In genomic region chr10:67979401-67980157, GRCm38 (mm10) we compare ENCODE assay signal across 8 mouse cellular contexts. TPM values are rescaled to one million over a fixed set of nuclear protein-coding genes. Genes with fewer than 3 reads are reported as not detected.
DNase-seq lines count a peak whose midpoint lies in the region; ATAC-seq and TF ChIP-seq lines count a peak whose summit lies in the region.

Rtkn2 (plus strand) TSS chr10:67979570.

- TF ChIP-seq CTCF in MEL (IDR thresholded peaks at IDR 0.05 in 2 of 3, conservative IDR thresholded peaks at IDR 0.05 in 1 of 3; ENCODE audit: control insufficient read depth in 1 of 3, insufficient read depth in 1 of 3, low read depth in 2 of 3, low read length in 3 of 3, poor library complexity in 1 of 3, severe bottlenecking in 1 of 3), result no peak
- TF ChIP-seq CTCF in lung, adult 2 months (IDR thresholded peaks at IDR 0.05; ENCODE audit: insufficient read depth, low read length), result no peak

- peaks cover 2 to 3% of the 10 kb centered on the region in 2 experiments; a peak in 1 of 4 replicates for H3K4me1 ChIP-seq in MEL (ENCODE audit: control insufficient read depth in 1 of 2, insufficient read depth in 2 of 2, low read length in 2 of 2)
- peaks cover 12% of the 10 kb centered on the region for H3K4me1 ChIP-seq in forebrain, embryonic 15.5 days
- no peaks in the 10 kb centered on the region for H3K4me1 ChIP-seq in lung, adult 2 months (ENCODE audit: control insufficient read depth, insufficient read depth, low read length)
- peaks cover 7% of the 10 kb centered on the region for H3K4me1 ChIP-seq in neural tube, embryonic 15.5 days

- peak; percentile 87 for DNase-seq in MEL (ENCODE audit: low read depth, low spot score)
- peak; percentile 67 for DNase-seq in cerebellum, adult 11-12 months
- DNase-seq in heart, postnatal 25 days (ENCODE audit: low spot score), result peak; percentile 69
- DNase-seq in layer of hippocampus, adult 18-20 months (ENCODE audit: low spot score in 2 of 2), result peak; percentile 79 to 83
- DNase-seq in lung, adult 2 months, result peak; percentile 86
- DNase-seq in testis, postnatal 10 days (ENCODE audit: low spot score), result peak; percentile 98

- H3K9me3 ChIP-seq in MEL (replicated peaks; ENCODE audit: insufficient read depth, low read length), result no peaks in the 10 kb centered on the region
- H3K9me3 ChIP-seq in forebrain, embryonic 15.5 days, result no peaks in the 10 kb centered on the region
- H3K9me3 ChIP-seq in neural tube, embryonic 15.5 days (replicated peaks), result no peaks in the 10 kb centered on the region

- no peak for TF ChIP-seq EP300 in MEL (IDR thresholded peaks at IDR 0.05; ENCODE audit: low read depth in 1 of 2, low read length in 2 of 2)

- peak within 1 kb of the TSS; percentile 67 to 83 for H3K4me3 ChIP-seq in MEL (ENCODE audit: control insufficient read depth in 1 of 2, insufficient read depth in 1 of 2, low read depth in 2 of 2, low read length in 2 of 2)
- H3K4me3 ChIP-seq in forebrain, embryonic 15.5 days, result peak within 1 kb of the TSS; percentile 85
- peak within 1 kb of the TSS; percentile 65 for H3K4me3 ChIP-seq in lung, adult 2 months (replicated peaks; ENCODE audit: extremely low read depth, low read depth, low read length)
- H3K4me3 ChIP-seq in neural tube, embryonic 15.5 days (replicated peaks), result peak within 1 kb of the TSS; percentile 64

- WGBS in forebrain, embryonic 15.5 days, result under 1% methylated on average over 57 of the region's 57 CpGs
- under 1% methylated on average over 57 of the region's 57 CpGs for WGBS in lung, adult 2 months
- under 1% methylated on average over 57 of the region's 57 CpGs for WGBS in neural tube, embryonic 15.5 days

- H3K36me3 ChIP-seq in MEL (ENCODE audit: control insufficient read depth in 1 of 2, insufficient read depth in 2 of 2, low read length in 2 of 2), result no peaks in the 10 kb centered on the region
- H3K36me3 ChIP-seq in forebrain, embryonic 15.5 days, result no peaks in the 10 kb centered on the region
- no peaks in the 10 kb centered on the region for H3K36me3 ChIP-seq in neural tube, embryonic 15.5 days

- peak within 1 kb of the TSS; percentile 100 for H3K4me2 ChIP-seq in forebrain, embryonic 15.5 days (replicated peaks)
- peak within 1 kb of the TSS; percentile 100 for H3K4me2 ChIP-seq in neural tube, embryonic 15.5 days

- H3K79me2 ChIP-seq in MEL (ENCODE audit: control insufficient read depth, insufficient read depth, low read length, poor library complexity), result no peaks in the 10 kb centered on the region; the same call in 1 of the 2 replicates

- H3K27me3 ChIP-seq in MEL (ENCODE audit: control insufficient read depth in 1 of 2, insufficient read depth in 2 of 2, low read length in 2 of 2), result no peaks in the 10 kb centered on the region
- H3K27me3 ChIP-seq in forebrain, embryonic 15.5 days, result no peaks in the 10 kb centered on the region
- H3K27me3 ChIP-seq in neural tube, embryonic 15.5 days (replicated peaks), result no peaks in the 10 kb centered on the region

- ATAC-seq in forebrain, embryonic 15.5 days (replicated peaks), result peak; percentile 98
- peak; percentile 98 for ATAC-seq in neural tube, embryonic 15.5 days (ENCODE audit: low FRiP score)

- no peak for TF ChIP-seq RAD21 in MEL (IDR thresholded peaks at IDR 0.05; ENCODE audit: low read depth, low read length)

- peak in 1 of 2 experiments; percentile 45; a peak in 1 of 4 replicates for TF ChIP-seq POLR2A in MEL (IDR thresholded peaks at IDR 0.05; ENCODE audit: control insufficient read depth in 1 of 2, insufficient read depth in 1 of 2, low read depth in 1 of 2, low read length in 2 of 2, poor library complexity in 1 of 2)
- peak; percentile 37; the same call in 1 of the 2 replicates for TF ChIP-seq POLR2A in lung, adult 2 months (IDR thresholded peaks at IDR 0.05; ENCODE audit: borderline replicate concordance, extremely low read depth, low read depth, low read length)

- intact Hi-C loops in heart, postnatal 25 days (cut with DNase I), result loop anchor here (10.0 kb wide), 1 partner anchor 445 kb away; the partner anchor contains the start of gene Egr2

- H3K27ac ChIP-seq in MEL (ENCODE audit: control insufficient read depth, low read depth, low read length), result no peak within 1 kb of the TSS
- H3K27ac ChIP-seq in forebrain, embryonic 15.5 days (replicated peaks), result peak within 1 kb of the TSS; percentile 72
- H3K27ac ChIP-seq in neural tube, embryonic 15.5 days (replicated peaks), result peak within 1 kb of the TSS; percentile 2; the same call in 1 of the 2 replicates

- peak within 1 kb of the TSS; percentile 65 for H3K9ac ChIP-seq in MEL (ENCODE audit: control insufficient read depth, low read depth, low read length, poor library complexity, severe bottlenecking)
- peak within 1 kb of the TSS; percentile 66 for H3K9ac ChIP-seq in forebrain, embryonic 15.5 days (replicated peaks)
- H3K9ac ChIP-seq in neural tube, embryonic 15.5 days (replicated peaks), result peak within 1 kb of the TSS; percentile 57

TF ChIP-seq in MEL, 35 proteins besides CTCF, POLR2A, EP300 and RAD21:
- TF ChIP-seq MAFK (IDR thresholded peaks at IDR 0.05; ENCODE audit: borderline replicate concordance, low read depth, low read length) (no peak), NELFE (IDR thresholded peaks at IDR 0.05; ENCODE audit: low read depth, low read length) (no peak; the same call in 1 of the 2 replicates), CHD1 (IDR thresholded peaks at IDR 0.05; ENCODE audit: low read depth, low read length) (no peak), MYC (IDR thresholded peaks at IDR 0.05; ENCODE audit: low read depth, low read length) (no peak), MEF2A (IDR thresholded peaks at IDR 0.05; ENCODE audit: extremely low read depth, insufficient replicate concordance, low read depth, low read length, poor library complexity, severe bottlenecking) (no peak), USF1 (IDR thresholded peaks at IDR 0.05; ENCODE audit: low read depth, low read length) (no peak), ZKSCAN1 (IDR thresholded peaks at IDR 0.05; ENCODE audit: low read depth, low read length) (no peak), ELF1 (IDR thresholded peaks at IDR 0.05; ENCODE audit: low read depth, low read length) (no peak), POLR2AphosphoS2 (IDR thresholded peaks at IDR 0.05; ENCODE audit: low read length) (no peak), POLR2AphosphoS5 (IDR thresholded peaks at IDR 0.05; ENCODE audit: borderline replicate concordance, low read depth, low read length) (no peak), USF2 (IDR thresholded peaks at IDR 0.05; ENCODE audit: borderline replicate concordance in 1 of 2, insufficient read depth in 1 of 2, low read depth in 1 of 2, low read length in 2 of 2) (no peak), NRF1 (IDR thresholded peaks at IDR 0.05; ENCODE audit: insufficient read depth, low read depth, low read length, poor library complexity, severe bottlenecking) (peak; percentile 70), RCOR1 (IDR thresholded peaks at IDR 0.05; ENCODE audit: low read depth, low read length) (no peak), TBP (IDR thresholded peaks at IDR 0.05; ENCODE audit: low read depth, low read length) (peak; percentile 42; the same call in 1 of the 2 replicates), MXI1 (IDR thresholded peaks at IDR 0.05; ENCODE audit: low read depth, low read length) (peak; percentile 30; the same call in 1 of the 2 replicates), ZC3H11A (IDR thresholded peaks at IDR 0.05; ENCODE audit: low read depth, low read length) (no peak), UBTF (IDR thresholded peaks at IDR 0.05; ENCODE audit: borderline replicate concordance, insufficient read depth, low read depth, low read length) (no peak)

RNA-seq across cellular contexts. Expression of gene Rtkn2, which starts in this region (rescaled TPM):
- 1.1 and 1.3 TPM in 2 replicates for total RNA-seq in MEL (2012; rRNA removed)
- polyA plus RNA-seq in MEL (2012; ENCODE audit: insufficient read depth in 1 of 2, insufficient read length in 2 of 2, low read depth in 1 of 2, low replicate concordance in 2 of 2, missing spikeins in 1 of 2), result 1 to 10 TPM in 1 of 2 experiments, not detected in 1; 1.3 TPM
- polyA plus RNA-seq in forebrain, embryonic 15.5 days (2015; fragmentation: Nextera tagmentation; extraction: Ambion mirVana), result 10.7 and 13.0 TPM in 2 replicates
- under 1 TPM; 0.13 to 0.36 TPM for total RNA-seq in heart, postnatal 25 days (2021)
- total RNA-seq in layer of hippocampus, adult 18-20 months (2021), result 1 to 10 TPM; 5.2 to 6.4 TPM
- 37.1 and 56.1 TPM in 2 replicates for polyA plus RNA-seq in lung, adult 2 months (2012; rRNA removed)
- 2.6 and 4.3 TPM in 2 replicates for polyA plus RNA-seq in neural tube, embryonic 15.5 days (2015; fragmentation: Nextera tagmentation; extraction: Ambion mirVana)

Comparison
In these comparisons a context has a peak if more than half of its experiments do, and no peak if none do; other contexts are left out.
1. Peak in DNase-seq in heart, postnatal 25 days; RNA of the gene not detected or under 1 TPM.